Comparison of ENCODE assay signal across 17 mouse cellular contexts in genomic region chr1:36545382-36545781, GRCm38 (mm10). TPM values are rescaled to one million over a fixed set of nuclear protein-coding genes. Genes with fewer than 3 reads are reported as not detected.
DNase-seq lines count a peak whose midpoint lies in the region; ATAC-seq and TF ChIP-seq lines count a peak whose summit lies in the region.
"Had no signal": no experiment of that assay in that cellular context is flagged by ENCODE, and none has a peak within 500 bp of the region (broad histone marks: within the 10 kb centered on the region; RNA-seq: fewer than 3 reads in every experiment).

No protein-coding gene starts in this region.

- peaks cover 51% of the 10 kb centered on the region for H3K36me3 ChIP-seq in heart, embryonic 14.5 days (ENCODE audit: control insufficient read depth, insufficient read depth, low read length)
- peaks cover 24% of the 10 kb centered on the region for H3K36me3 ChIP-seq in midbrain, embryonic 16.5 days (ENCODE audit: control insufficient read depth, insufficient read depth, low read length)
- H3K36me3 ChIP-seq in midbrain, postnatal 0 days (ENCODE audit: insufficient read depth, low read length): peaks cover 37% of the 10 kb centered on the region
- no peaks in the 10 kb centered on the region; a peak in 1 of 4 replicates for H3K36me3 ChIP-seq in MEL (ENCODE audit: control insufficient read depth in 1 of 2, insufficient read depth in 2 of 2, low read length in 2 of 2)
- peaks cover 27% of the 10 kb centered on the region for H3K36me3 ChIP-seq in liver, embryonic 13.5 days

- peak overlapping the region; percentile 73 for H3K4me2 ChIP-seq in heart, embryonic 14.5 days (ENCODE audit: low read length)
- peak overlapping the region; percentile 4; the same call in 1 of the 2 replicates for H3K4me2 ChIP-seq in midbrain, embryonic 16.5 days (ENCODE audit: low read length)
- H3K4me2 ChIP-seq in midbrain, postnatal 0 days (ENCODE audit: low read depth, low read length, poor library complexity, severe bottlenecking): no peak overlapping the region
- H3K4me2 ChIP-seq in liver, embryonic 13.5 days: peak overlapping the region; percentile 77

- ATAC-seq in heart, embryonic 14.5 days (ENCODE audit: insufficient number of reproducible peaks, insufficient read depth, low FRiP score, low read depth): no peak
- no peak for ATAC-seq in midbrain, embryonic 16.5 days
- ATAC-seq in midbrain, postnatal 0 days (ENCODE audit: low FRiP score): no peak
- ATAC-seq in liver, embryonic 13.5 days (ENCODE audit: low read depth): no peak
- ATAC-seq: inflammation-experienced regulatory T-cells, adult 6 months; Patski had no signal

- no peak for TF ChIP-seq EP300 in MEL (IDR thresholded peaks at IDR 0.05; ENCODE audit: low read depth in 1 of 2, low read length in 2 of 2)

- TF ChIP-seq POLR2A in MEL (IDR thresholded peaks at IDR 0.05; ENCODE audit: control insufficient read depth in 1 of 2, insufficient read depth in 1 of 2, low read depth in 1 of 2, low read length in 2 of 2, poor library complexity in 1 of 2): no peak

- TF ChIP-seq CTCF in midbrain, postnatal 0 days (IDR thresholded peaks at IDR 0.05): no peak
- no peak for TF ChIP-seq CTCF in MEL (IDR thresholded peaks at IDR 0.05 in 2 of 3, conservative IDR thresholded peaks at IDR 0.05 in 1 of 3; ENCODE audit: control insufficient read depth in 1 of 3, insufficient read depth in 1 of 3, low read depth in 2 of 3, low read length in 3 of 3, poor library complexity in 1 of 3, severe bottlenecking in 1 of 3)

- 0 out of 4 replicates have a peak overlapping the region, but pooled peaks of 1 of the 2 experiments have one; percentile 19 for H3K27ac ChIP-seq in heart, embryonic 14.5 days (replicated peaks in 1 of 2; ENCODE audit: control insufficient read depth in 1 of 2, insufficient read depth in 1 of 2, low read depth in 2 of 2, low read length in 2 of 2)
- H3K27ac ChIP-seq in midbrain, embryonic 16.5 days (ENCODE audit: low read length): no peak overlapping the region
- H3K27ac ChIP-seq in midbrain, postnatal 0 days (ENCODE audit: low read depth, low read length): no peak overlapping the region
- peak overlapping the region; percentile 0; the same call in 1 of the 2 replicates for H3K27ac ChIP-seq in MEL (ENCODE audit: control insufficient read depth, low read depth, low read length)
- H3K27ac ChIP-seq in liver, embryonic 13.5 days: no peak overlapping the region
- H3K27ac ChIP-seq: embryonic facial prominence, embryonic 13.5 days; forebrain, embryonic 10.5 days; limb, embryonic 15.5 days had no signal

- 65% methylated on average over 2 of the region's 2 CpGs for WGBS in heart, embryonic 14.5 days
- WGBS in midbrain, embryonic 16.5 days: 83% methylated on average over 2 of the region's 2 CpGs
- 87% methylated on average over 2 of the region's 2 CpGs for WGBS in midbrain, postnatal 0 days
- 43% methylated on average over 2 of the region's 2 CpGs for WGBS in liver, embryonic 13.5 days (ENCODE audit: insufficient replicate concordance)

- intact Hi-C loops in heart, postnatal 25 days (cut with DNase I): loop anchor here (2.0 kb wide), 1 partner anchor 31 kb away; no protein-coding TSS in a partner anchor

- H3K4me1 ChIP-seq in heart, embryonic 14.5 days (ENCODE audit: control insufficient read depth in 2 of 2, insufficient read depth in 2 of 2, low read length in 2 of 2): peaks cover 17 to 52% of the 10 kb centered on the region in 2 experiments
- H3K4me1 ChIP-seq in midbrain, embryonic 16.5 days (ENCODE audit: control insufficient read depth, insufficient read depth, low read length): peaks cover 23% of the 10 kb centered on the region
- peaks cover 4% of the 10 kb centered on the region; the same call in 1 of the 2 replicates for H3K4me1 ChIP-seq in midbrain, postnatal 0 days (ENCODE audit: insufficient read depth, low read length)
- peaks cover 0 to 3% of the 10 kb centered on the region in 2 experiments; a peak in 3 of 4 replicates for H3K4me1 ChIP-seq in MEL (ENCODE audit: control insufficient read depth in 1 of 2, insufficient read depth in 2 of 2, low read length in 2 of 2)
- peaks cover 20% of the 10 kb centered on the region for H3K4me1 ChIP-seq in liver, embryonic 13.5 days (replicated peaks)

- no peak for TF ChIP-seq RAD21 in MEL (IDR thresholded peaks at IDR 0.05; ENCODE audit: low read depth, low read length)

- peaks cover 4% of the 10 kb centered on the region for H3K79me2 ChIP-seq in MEL (ENCODE audit: control insufficient read depth, insufficient read depth, low read length, poor library complexity)

- H3K27me3 ChIP-seq in heart, embryonic 14.5 days (ENCODE audit: control insufficient read depth, insufficient read depth, low read length): no peaks in the 10 kb centered on the region
- no peaks in the 10 kb centered on the region for H3K27me3 ChIP-seq in midbrain, embryonic 16.5 days (ENCODE audit: control insufficient read depth, insufficient read depth, low read depth, low read length)
- H3K27me3 ChIP-seq in midbrain, postnatal 0 days (ENCODE audit: insufficient read depth, low read length): no peaks in the 10 kb centered on the region
- H3K27me3 ChIP-seq in MEL (ENCODE audit: control insufficient read depth in 1 of 2, insufficient read depth in 2 of 2, low read length in 2 of 2): no peaks in the 10 kb centered on the region
- H3K27me3 ChIP-seq in liver, embryonic 13.5 days: no peaks in the 10 kb centered on the region
- H3K27me3 ChIP-seq: embryonic facial prominence, embryonic 13.5 days; limb, embryonic 15.5 days; Patski had no signal

- H3K9ac ChIP-seq in heart, embryonic 14.5 days (ENCODE audit: low read length): no peak overlapping the region
- no peak overlapping the region for H3K9ac ChIP-seq in midbrain, embryonic 16.5 days (ENCODE audit: low read depth, low read length)
- no peak overlapping the region for H3K9ac ChIP-seq in midbrain, postnatal 0 days (replicated peaks; ENCODE audit: low read length, poor library complexity, severe bottlenecking)
- H3K9ac ChIP-seq in MEL (ENCODE audit: control insufficient read depth, low read depth, low read length, poor library complexity, severe bottlenecking): no peak overlapping the region
- H3K9ac ChIP-seq in liver, embryonic 13.5 days: no peak overlapping the region
- H3K9ac ChIP-seq: limb, embryonic 15.5 days had no signal

- DNase-seq in heart, postnatal 25 days (ENCODE audit: low spot score): no peak
- DNase-seq in midbrain, postnatal 0 days (ENCODE audit: low spot score): no peak
- DNase-seq in MEL (ENCODE audit: low read depth, low spot score): no peak
- DNase-seq in liver, embryonic 13.5 days: no peak
- DNase-seq in urinary bladder, postnatal 14 days (ENCODE audit: low spot score): no peak
- no peak for DNase-seq in right cerebral cortex, adult 2 months (ENCODE audit: low spot score in 2 of 2)
- DNase-seq: heart, postnatal 36 days; right cerebral cortex, postnatal 14 days had no signal

- H3K4me3 ChIP-seq in heart, embryonic 14.5 days (ENCODE audit: control insufficient read depth in 1 of 2, insufficient read depth in 1 of 2, low read depth in 1 of 2, low read length in 2 of 2): no peak overlapping the region
- H3K4me3 ChIP-seq in midbrain, embryonic 16.5 days (ENCODE audit: low read depth, low read length): no peak overlapping the region
- H3K4me3 ChIP-seq in midbrain, postnatal 0 days (ENCODE audit: low read depth, low read length): no peak overlapping the region
- H3K4me3 ChIP-seq in MEL (ENCODE audit: control insufficient read depth in 1 of 2, insufficient read depth in 1 of 2, low read depth in 2 of 2, low read length in 2 of 2): no peak overlapping the region
- H3K4me3 ChIP-seq in liver, embryonic 13.5 days (replicated peaks): no peak overlapping the region

- no peaks in the 10 kb centered on the region for H3K9me3 ChIP-seq in heart, embryonic 14.5 days (ENCODE audit: control insufficient read depth, low read length)
- H3K9me3 ChIP-seq in midbrain, embryonic 16.5 days (replicated peaks; ENCODE audit: control insufficient read depth, low read length, poor library complexity, severe bottlenecking): no peaks in the 10 kb centered on the region
- H3K9me3 ChIP-seq in midbrain, postnatal 0 days (ENCODE audit: low read length): no peaks in the 10 kb centered on the region
- H3K9me3 ChIP-seq in MEL (replicated peaks; ENCODE audit: insufficient read depth, low read length): no peaks in the 10 kb centered on the region
- H3K9me3 ChIP-seq in liver, embryonic 13.5 days (replicated peaks): no peaks in the 10 kb centered on the region
- H3K9me3 ChIP-seq: embryonic facial prominence, embryonic 13.5 days; forebrain, embryonic 10.5 days; limb, embryonic 15.5 days had no signal

RNA-seq across cellular contexts. Expression of gene Ankrd39, which starts 1.9 kb away (rescaled TPM):
- 27.2 and 29.0 TPM in 2 replicates for polyA plus RNA-seq in heart, embryonic 14.5 days (2014; fragmentation: Nextera tagmentation; extraction: Ambion mirVana)
- total RNA-seq in heart, postnatal 25 days (2021): 1 to 10 TPM; 5.6 to 8.1 TPM
- polyA plus RNA-seq in midbrain, embryonic 16.5 days (2015; fragmentation: Nextera tagmentation; extraction: Ambion mirVana): 30.6 and 32.8 TPM in 2 replicates
- 27.9 and 30.4 TPM in 2 replicates for total RNA-seq in midbrain, postnatal 0 days (2014; rRNA removed)
- polyA plus RNA-seq in midbrain, postnatal 0 days (2015; fragmentation: Nextera tagmentation; extraction: Ambion mirVana): 34.3 and 40.9 TPM in 2 replicates
- total RNA-seq in MEL (2012; rRNA removed): 8.8 and 9.7 TPM in 2 replicates
- polyA plus RNA-seq in MEL (2012; ENCODE audit: insufficient read depth in 1 of 2, insufficient read length in 2 of 2, low read depth in 1 of 2, low replicate concordance in 2 of 2, missing spikeins in 1 of 2): 10 to 100 TPM in 1 of 2 experiments, not detected in 1; 14.4 TPM
- 7.2 and 7.4 TPM in 2 replicates for polyA plus RNA-seq in liver, embryonic 13.5 days (2015; fragmentation: Nextera tagmentation; extraction: Ambion mirVana)

RNA-seq across cellular contexts. Expression of gene Gm42417, which starts 6.2 kb away (rescaled TPM):
- polyA plus RNA-seq in heart, embryonic 14.5 days (2014; fragmentation: Nextera tagmentation; extraction: Ambion mirVana): not detected in 2 replicates
- total RNA-seq in heart, postnatal 25 days (2021): 100 to 1,000 TPM; 112 to 186 TPM
- polyA plus RNA-seq in midbrain, embryonic 16.5 days (2015; fragmentation: Nextera tagmentation; extraction: Ambion mirVana): 0.20 and 0.75 TPM in 2 replicates
- total RNA-seq in midbrain, postnatal 0 days (2014; rRNA removed): not detected in 2 replicates
- 0.42 and 0.65 TPM in 2 replicates for polyA plus RNA-seq in midbrain, postnatal 0 days (2015; fragmentation: Nextera tagmentation; extraction: Ambion mirVana)
- not detected in 2 replicates for total RNA-seq in MEL (2012; rRNA removed)
- polyA plus RNA-seq in MEL (2012; ENCODE audit: insufficient read depth in 1 of 2, insufficient read length in 2 of 2, low read depth in 1 of 2, low replicate concordance in 2 of 2, missing spikeins in 1 of 2): under 1 TPM in 1 of 2 experiments, not detected in 1; 0.74 TPM
- 0.14 TPM in 1 of 2 replicates, not detected in the other for polyA plus RNA-seq in liver, embryonic 13.5 days (2015; fragmentation: Nextera tagmentation; extraction: Ambion mirVana)
- total RNA-seq: left cerebral cortex, adult 8-10 months had no signal
- polyA plus RNA-seq: embryonic facial prominence, embryonic 13.5 days; forebrain, embryonic 10.5 days; frontal cortex, adult 2 months had no signal

RNA-seq across cellular contexts. Expression of gene Ankrd23, which starts 8.7 kb away (rescaled TPM):
- 18.9 and 19.4 TPM in 2 replicates for polyA plus RNA-seq in heart, embryonic 14.5 days (2014; fragmentation: Nextera tagmentation; extraction: Ambion mirVana)
- total RNA-seq in heart, postnatal 25 days (2021): 100 to 1,000 TPM; 215 to 337 TPM
- 16.1 and 17.0 TPM in 2 replicates for polyA plus RNA-seq in midbrain, embryonic 16.5 days (2015; fragmentation: Nextera tagmentation; extraction: Ambion mirVana)
- 9.8 and 11.6 TPM in 2 replicates for total RNA-seq in midbrain, postnatal 0 days (2014; rRNA removed)
- 12.8 and 14.8 TPM in 2 replicates for polyA plus RNA-seq in midbrain, postnatal 0 days (2015; fragmentation: Nextera tagmentation; extraction: Ambion mirVana)
- 2.0 and 2.9 TPM in 2 replicates for total RNA-seq in MEL (2012; rRNA removed)
- polyA plus RNA-seq in MEL (2012; ENCODE audit: insufficient read depth in 1 of 2, insufficient read length in 2 of 2, low read depth in 1 of 2, low replicate concordance in 2 of 2, missing spikeins in 1 of 2): 1 to 10 TPM in 1 of 2 experiments, not detected in 1; 3.7 TPM
- polyA plus RNA-seq in liver, embryonic 13.5 days (2015; fragmentation: Nextera tagmentation; extraction: Ambion mirVana): 2.4 and 2.5 TPM in 2 replicates

RNA-seq across cellular contexts. Expression of gene Sema4c, which starts 12.8 kb away (rescaled TPM):
- 1.3 and 1.6 TPM in 2 replicates for polyA plus RNA-seq in heart, embryonic 14.5 days (2014; fragmentation: Nextera tagmentation; extraction: Ambion mirVana)
- 10 to 100 TPM; 14.8 to 15.7 TPM for total RNA-seq in heart, postnatal 25 days (2021)
- 24.4 and 27.0 TPM in 2 replicates for polyA plus RNA-seq in midbrain, embryonic 16.5 days (2015; fragmentation: Nextera tagmentation; extraction: Ambion mirVana)
- 30.0 and 32.7 TPM in 2 replicates for total RNA-seq in midbrain, postnatal 0 days (2014; rRNA removed)
- polyA plus RNA-seq in midbrain, postnatal 0 days (2015; fragmentation: Nextera tagmentation; extraction: Ambion mirVana): 14.7 and 18.0 TPM in 2 replicates
- 0.19 and 0.33 TPM in 2 replicates for total RNA-seq in MEL (2012; rRNA removed)
- polyA plus RNA-seq in MEL (2012; ENCODE audit: insufficient read depth in 1 of 2, insufficient read length in 2 of 2, low read depth in 1 of 2, low replicate concordance in 2 of 2, missing spikeins in 1 of 2): 1 to 10 TPM in 1 of 2 experiments, not detected in 1; 1.4 TPM
- 1.8 and 1.9 TPM in 2 replicates for polyA plus RNA-seq in liver, embryonic 13.5 days (2015; fragmentation: Nextera tagmentation; extraction: Ambion mirVana)

RNA-seq across cellular contexts. Expression of gene Cnnm3, which starts 33.7 kb away (rescaled TPM):
- polyA plus RNA-seq in heart, embryonic 14.5 days (2014; fragmentation: Nextera tagmentation; extraction: Ambion mirVana): 3.7 and 3.9 TPM in 2 replicates
- total RNA-seq in heart, postnatal 25 days (2021): 10 to 100 TPM; 14.7 to 15.7 TPM
- polyA plus RNA-seq in midbrain, embryonic 16.5 days (2015; fragmentation: Nextera tagmentation; extraction: Ambion mirVana): 4.2 and 4.5 TPM in 2 replicates
- total RNA-seq in midbrain, postnatal 0 days (2014; rRNA removed): 32.9 and 40.8 TPM in 2 replicates
- polyA plus RNA-seq in midbrain, postnatal 0 days (2015; fragmentation: Nextera tagmentation; extraction: Ambion mirVana): 4.3 and 5.2 TPM in 2 replicates
- total RNA-seq in MEL (2012; rRNA removed): 3.8 and 4.2 TPM in 2 replicates
- polyA plus RNA-seq in MEL (2012; ENCODE audit: insufficient read depth in 1 of 2, insufficient read length in 2 of 2, low read depth in 1 of 2, low replicate concordance in 2 of 2, missing spikeins in 1 of 2): 1 to 10 TPM in 1 of 2 experiments, not detected in 1; 9.9 TPM
- polyA plus RNA-seq in liver, embryonic 13.5 days (2015; fragmentation: Nextera tagmentation; extraction: Ambion mirVana): 0.97 and 0.98 TPM in 2 replicates
